Mouse (Mus musculus) liver, embryonic 14.5 days (tissue): ENCODE measurements at regions not wholly inside any gene's neighbourhood (a gene's known extent, or its start where the extent isn't known, plus 50 kb on each side); places are given as distances from the start of the nearest gene placed in this dataset.
"Not testable (repeated sequence)": the region's sequence is repeated elsewhere in the genome, so short reads cannot be mapped to it uniquely, and the experiment has no call there.

Source experiments
- ATAC-seq: fragments of 200-750 bp; cut with Nextera tagmentation; 2 replicates; pipeline ENCODE4 v1.8.0; 2017; ENCODE audit warnings: moderate number of reproducible peaks, mild to moderate bottlenecking, moderate library complexity; ENCODE audit not compliant: insufficient read depth
- DNase-seq, 3 experiments: peaks; one replicate each; pipeline ENCODE4 v3.0.0-alpha.2; 2012 to 2013; ENCODE audit warnings: low read depth in 3 of 3, low spot score in 3 of 3
- H3K27ac ChIP-seq: fragments of 300-500 bp; sonication (generic); 2 replicates; pipeline ENCODE4 v1.5.1; 2014; ENCODE audit warnings: moderate library complexity, mild to moderate bottlenecking, control low read depth, inconsistent platforms
- H3K27me3 ChIP-seq: fragments of 300-500 bp; sonication (generic); 2 replicates; pipeline ENCODE4 v1.6.1; 2014; ENCODE audit warnings: mild to moderate bottlenecking, low read length, moderate library complexity; ENCODE audit not compliant: control insufficient read depth, insufficient read depth
- H3K36me3 ChIP-seq: fragments of 300-500 bp; sonication (generic); replicated peaks from 2 replicates; pipeline ENCODE4 v1.6.1; 2014; ENCODE audit warnings: low read depth; ENCODE audit not compliant: control insufficient read depth, insufficient read depth
- H3K4me1 ChIP-seq, 2 experiments: fragments of 200-500 bp in 1 of 2; fragments of 300-500 bp in 1 of 2; sonication (generic) in 1 of 2; replicated peaks; 2 replicates each; pipeline ENCODE4 v1.6.1; 2012 to 2014; ENCODE audit warnings: antibody characterized with exemption in 1 of 2, inconsistent platforms in 1 of 2, low read length in 1 of 2; ENCODE audit not compliant: control insufficient read depth in 2 of 2, insufficient read depth in 2 of 2
- H3K4me2 ChIP-seq: fragments of 300-500 bp; sonication (generic); 2 replicates; pipeline ENCODE4 v1.6.1; 2014; ENCODE audit warnings: low read depth, mild to moderate bottlenecking, control low read depth, moderate library complexity
- H3K4me3 ChIP-seq, 2 experiments: fragments of 200-500 bp in 1 of 2; fragments of 300-500 bp in 1 of 2; sonication (generic) in 1 of 2; 2 replicates each; pipeline ENCODE4 v1.5.1; 2012 to 2014; ENCODE audit warnings: low read depth in 2 of 2, low read length in 2 of 2, mild to moderate bottlenecking in 2 of 2, control low read depth in 1 of 2, inconsistent platforms in 1 of 2, moderate library complexity in 1 of 2; ENCODE audit not compliant: insufficient read depth in 1 of 2
- H3K9ac ChIP-seq: fragments of 300-500 bp; sonication (generic); replicated peaks from 2 replicates; pipeline ENCODE4 v1.6.1; 2014; ENCODE audit warnings: mild to moderate bottlenecking, control low read depth, moderate library complexity
- H3K9me3 ChIP-seq: fragments of 300-500 bp; sonication (generic); 2 replicates; pipeline ENCODE4 v1.6.1; 2016; ENCODE audit warnings: low read length, mixed read lengths; ENCODE audit not compliant: control insufficient read depth
- CTCF ChIP-seq: IDR thresholded peaks from 2 replicates; pipeline ENCODE4 v1.5.1; 2016; ENCODE audit warnings: antibody characterized with exemption, low read depth, control low read depth
- EP300 ChIP-seq: IDR thresholded peaks from 2 replicates; pipeline ENCODE4 v1.6.1; 2016; ENCODE audit warnings: antibody characterized with exemption, low read depth
- WGBS: fragments of 180-500 bp; shearing (Covaris S2); extraction: QIAGEN DNeasy Blood & Tissue Kit; methylation state at CpG from one replicate; pipeline ENCODE4 v1.1.7; 2014; ENCODE audit not compliant: insufficient replicate concordance; 5-methylcytosine and 5-hydroxymethylcytosine counted together

- H3K36me3 ChIP-seq, H3K4me1 ChIP-seq, H3K27me3 ChIP-seq, H3K4me3 ChIP-seq, ATAC-seq, H3K9ac ChIP-seq, H3K9me3 ChIP-seq, H3K27ac ChIP-seq, DNase-seq, H3K4me2 ChIP-seq: not testable (repeated sequence)
- 28% methylated on average over 2 of the region's 2 CpGs for WGBS
Measured at GRCm38 (mm10) chr17:92608017-92608416, 590.8 kb upstream of the Adcyap1 start.

- H3K4me3 ChIP-seq: no peak overlapping the region
- no peak overlapping the region for H3K4me2 ChIP-seq
- H3K4me1 ChIP-seq: no peaks in the 10 kb centered on the region
- H3K9ac ChIP-seq: no peak overlapping the region
- H3K27ac ChIP-seq: no peak overlapping the region
- WGBS: 44% methylated on average over 2 of the region's 2 CpGs
- peak; percentile 90 for ATAC-seq
- H3K36me3 ChIP-seq: no peaks in the 10 kb centered on the region
- no peaks in the 10 kb centered on the region for H3K27me3 ChIP-seq
- no peak for TF ChIP-seq CTCF
- TF ChIP-seq EP300: peak; percentile 61
- no peaks in the 10 kb centered on the region for H3K9me3 ChIP-seq
- peak in 1 of 3 experiments; percentile 19 for DNase-seq
Measured at GRCm38 (mm10) chr17:92628816-92629614, 569.8 kb upstream of the Adcyap1 start.

- no peaks in the 10 kb centered on the region for H3K4me1 ChIP-seq
- H3K4me2 ChIP-seq: no peak overlapping the region
- H3K27ac ChIP-seq: no peak overlapping the region
- 53% methylated on average over 2 of the region's 2 CpGs for WGBS
- no peaks in the 10 kb centered on the region for H3K27me3 ChIP-seq
- H3K9ac ChIP-seq: no peak overlapping the region
- H3K4me3 ChIP-seq: no peak overlapping the region
- ATAC-seq: no peak
- no peak for TF ChIP-seq EP300
- TF ChIP-seq CTCF: no peak
- no peaks in the 10 kb centered on the region for H3K36me3 ChIP-seq
- no peaks in the 10 kb centered on the region for H3K9me3 ChIP-seq
- DNase-seq: no peak
Measured at GRCm38 (mm10) chr17:92651264-92651663, 547.6 kb upstream of the Adcyap1 start.
